In the genomic region with DNA sequence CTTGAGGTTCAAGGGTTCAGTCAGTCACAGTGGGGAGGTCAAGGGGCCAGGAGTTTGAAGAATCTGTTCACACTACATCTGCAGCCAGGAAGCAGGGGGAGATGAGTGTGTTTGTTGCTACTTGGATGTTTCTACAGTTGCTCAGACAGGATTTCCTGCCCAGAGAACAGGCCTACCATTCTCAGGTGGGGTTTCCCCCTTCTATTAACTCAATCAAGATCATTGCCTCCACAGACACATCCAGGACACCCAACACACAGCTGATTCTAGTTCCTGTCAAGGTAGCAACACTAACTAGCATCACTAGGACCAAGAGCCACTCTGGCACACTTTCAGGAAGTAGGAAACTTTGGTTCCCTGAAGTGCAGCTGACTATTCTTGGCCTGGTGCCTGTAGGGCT, we compare ENCODE assay signal across 17 mouse cellular contexts.
"Had no signal": no experiment of that assay in that cellular context is flagged by ENCODE, and none has a peak within 500 bp of the region (broad histone marks: within the 10 kb centered on the region; RNA-seq: fewer than 3 reads in every experiment).

No protein-coding gene starts in this region.

- DNase-seq: kidney, postnatal 25 days; layer of hippocampus, adult 9-11 months; liver, postnatal 0 days; lung, postnatal 36 days; midbrain, embryonic 14.5 days; right cerebral cortex, postnatal 4 days; thymus, adult 2 months; thymus, postnatal 14 days; thymus, postnatal 4 days had no signal

- H3K27ac ChIP-seq: kidney, postnatal 0 days; layer of hippocampus, adult 2 months; limb, embryonic 15.5 days; liver, embryonic 14.5 days; lung, embryonic 15.5 days; stomach, postnatal 0 days had no signal

- H3K27me3 ChIP-seq: limb, embryonic 15.5 days; lung, embryonic 15.5 days had no signal

- H3K4me3 ChIP-seq: layer of hippocampus, adult 2 months; limb, embryonic 15.5 days; lung, embryonic 15.5 days had no signal

- H3K4me1 ChIP-seq: lung, embryonic 15.5 days had no signal

- H3K9me3 ChIP-seq: limb, embryonic 15.5 days; lung, embryonic 15.5 days had no signal

- H3K36me3 ChIP-seq: limb, embryonic 15.5 days; lung, embryonic 15.5 days had no signal

- H3K4me2 ChIP-seq: limb, embryonic 15.5 days; liver, embryonic 11.5 days; lung, embryonic 15.5 days; midbrain, embryonic 11.5 days had no signal

- ATAC-seq: liver, postnatal 0 days had no signal

- H3K9ac ChIP-seq: limb, embryonic 15.5 days; liver, embryonic 14.5 days; liver, postnatal 0 days; lung, embryonic 15.5 days had no signal
